Mouse (Mus musculus) hindbrain, embryonic 10.5 days (tissue): ENCODE measurements at regions not wholly inside any gene's neighbourhood (a gene's known extent, or its start where the extent isn't known, plus 50 kb on each side); places are given as distances from the start of the nearest gene placed in this dataset.

ENCODE experiments used
- DNase-seq: peaks from one replicate; pipeline ENCODE4 v3.0.0-alpha.2; 2017; ENCODE audit warnings: low spot score
- H3K27ac ChIP-seq: fragments of 300-500 bp; sonication (generic); 2 replicates; pipeline ENCODE4 v1.5.1; 2016; ENCODE audit warnings: mild to moderate bottlenecking, moderate library complexity
- H3K27me3 ChIP-seq: fragments of 300-500 bp; sonication (generic); 2 replicates; pipeline ENCODE4 v1.6.1; 2016; ENCODE audit warnings: mild to moderate bottlenecking; ENCODE audit not compliant: poor library complexity, insufficient read depth, severe bottlenecking
- H3K36me3 ChIP-seq: fragments of 300-500 bp; sonication (generic); 2 replicates; pipeline ENCODE4 v1.6.1; 2016; ENCODE audit warnings: mild to moderate bottlenecking, moderate library complexity
- H3K4me1 ChIP-seq: fragments of 300-500 bp; sonication (generic); replicated peaks from 2 replicates; pipeline ENCODE4 v1.6.1; 2016; ENCODE audit warnings: mild to moderate bottlenecking
- H3K4me3 ChIP-seq: fragments of 300-500 bp; sonication (generic); 2 replicates; pipeline ENCODE4 v1.5.1; 2016; ENCODE audit warnings: mild to moderate bottlenecking, moderate library complexity
- H3K9me3 ChIP-seq: fragments of 300-500 bp; sonication (generic); 2 replicates; pipeline ENCODE4 v1.6.1; 2016; ENCODE audit warnings: mild to moderate bottlenecking, moderate library complexity
- WGBS: fragments of 180-500 bp; shearing (Covaris S2); methylation state at CpG from one replicate; pipeline ENCODE4 v1.1.7; 2016; 5-methylcytosine and 5-hydroxymethylcytosine counted together

DNA sequence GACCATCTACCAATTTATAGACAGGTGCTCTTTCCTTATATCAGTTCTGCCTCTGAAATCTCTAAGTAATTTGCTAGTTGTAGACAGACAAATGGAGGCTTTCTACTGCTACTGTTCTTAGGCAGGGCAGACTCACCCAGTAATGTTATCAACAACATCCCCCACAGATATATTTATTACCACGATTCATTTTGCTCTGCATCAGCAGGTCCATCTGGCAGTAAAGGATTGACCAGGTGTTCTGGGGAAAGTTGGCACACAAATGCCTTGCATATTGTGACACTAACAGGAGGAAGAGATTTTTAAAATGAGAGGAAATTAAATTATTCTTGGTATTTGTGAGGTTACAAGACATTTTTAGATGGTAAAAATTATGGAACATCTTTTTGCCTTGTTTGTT lies 627.3 kb upstream of the Tmprss15 start:
- WGBS = 86% methylated on average over 1 of the region's 1 CpGs
- DNase-seq = no peak
- no peaks in the 10 kb centered on the region for H3K4me1 ChIP-seq
- H3K9me3 ChIP-seq = no peaks in the 10 kb centered on the region
- no peaks in the 10 kb centered on the region for H3K27me3 ChIP-seq
- no peaks in the 10 kb centered on the region for H3K36me3 ChIP-seq
- H3K4me3 ChIP-seq = no peak overlapping the region
- no peak overlapping the region for H3K27ac ChIP-seq

- Histone ChIP-seq H3K36me3 (no peaks in the 10 kb centered on the region), H3K27ac (no peak overlapping the region), H3K27me3 (no peaks in the 10 kb centered on the region), H3K4me3 (no peak overlapping the region), H3K9me3 (no peaks in the 10 kb centered on the region), H3K4me1 (no peaks in the 10 kb centered on the region)
- no peak for DNase-seq
- 35% methylated on average over 2 of the region's 2 CpGs for WGBS
These were observed 601.5 kb upstream of the Tmprss15 start for GRCm38 (mm10) chr16:79692444-79692843.

DNA sequence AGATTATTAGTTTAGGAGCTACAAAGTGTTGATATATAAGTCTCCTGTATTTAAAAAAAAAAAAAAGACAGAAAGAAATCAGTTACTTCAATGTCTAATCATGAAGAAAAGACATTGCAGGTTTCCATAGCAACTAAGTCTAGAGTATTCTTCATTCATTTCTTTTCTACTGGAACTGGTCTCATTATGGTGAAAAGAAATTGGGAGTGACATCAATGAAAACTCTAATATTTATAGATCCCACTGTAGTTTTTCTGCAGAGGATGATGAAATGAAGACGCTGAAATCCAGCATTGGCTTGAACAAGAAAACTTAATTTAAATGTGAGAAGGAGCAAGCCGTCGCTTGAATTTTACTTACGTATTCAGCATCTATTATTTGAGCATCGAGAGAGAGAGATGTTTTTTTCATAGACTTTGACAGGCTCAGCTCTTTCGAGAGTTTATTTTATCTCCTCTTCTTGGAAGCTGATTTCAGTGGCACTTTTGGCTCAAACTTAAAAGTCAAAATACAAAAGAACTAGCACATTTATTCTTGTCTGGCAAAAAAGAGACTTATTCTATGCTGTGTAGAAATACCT lies 560.4 kb upstream of the Tmprss15 start:
- 84% methylated on average over 6 of the region's 6 CpGs for WGBS
- H3K27me3 ChIP-seq = no peaks in the 10 kb centered on the region
- DNase-seq = no peak
- H3K9me3 ChIP-seq = no peaks in the 10 kb centered on the region
- H3K36me3 ChIP-seq = no peaks in the 10 kb centered on the region
- H3K27ac ChIP-seq = no peak overlapping the region
- H3K4me3 ChIP-seq = no peak overlapping the region
- no peaks in the 10 kb centered on the region for H3K4me1 ChIP-seq

GRCm38 (mm10) chr16:79640898-79641297 lies 550.0 kb upstream of the Tmprss15 start:
- DNase-seq = no peak
- no peaks in the 10 kb centered on the region for H3K9me3 ChIP-seq
- no peak overlapping the region for H3K4me3 ChIP-seq
- no peaks in the 10 kb centered on the region for H3K27me3 ChIP-seq
- H3K27ac ChIP-seq = no peak overlapping the region
- no peaks in the 10 kb centered on the region for H3K36me3 ChIP-seq
- H3K4me1 ChIP-seq = no peaks in the 10 kb centered on the region
- 83% methylated on average over 3 of the region's 3 CpGs for WGBS

DNA sequence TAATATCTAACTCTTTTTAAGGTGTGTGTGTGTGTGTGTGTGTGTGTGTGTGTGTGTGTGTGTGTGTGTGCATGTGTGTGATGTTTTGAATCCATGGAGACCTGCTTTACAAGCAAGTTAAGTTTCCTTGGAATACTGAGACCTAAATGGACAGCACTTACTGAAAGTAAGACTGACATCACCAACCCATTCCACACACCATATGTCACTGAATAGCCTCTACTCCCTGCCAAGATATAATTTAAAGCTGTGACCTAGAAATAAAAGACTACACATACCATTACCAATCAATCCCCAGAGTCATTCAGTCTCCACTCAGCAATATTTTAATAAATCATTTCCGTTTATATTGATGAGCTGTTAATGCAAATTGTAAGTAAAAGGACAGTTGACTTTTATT lies 536.2 kb upstream of the Tmprss15 start:
- Histone ChIP-seq H3K27me3 (no peaks in the 10 kb centered on the region), H3K4me1 (no peaks in the 10 kb centered on the region), H3K27ac (no peak overlapping the region), H3K36me3 (no peaks in the 10 kb centered on the region), H3K4me3 (no peak overlapping the region), H3K9me3 (no peaks in the 10 kb centered on the region)
- WGBS = 81% methylated on average over 1 of the region's 1 CpGs
- no peak for DNase-seq

DNA sequence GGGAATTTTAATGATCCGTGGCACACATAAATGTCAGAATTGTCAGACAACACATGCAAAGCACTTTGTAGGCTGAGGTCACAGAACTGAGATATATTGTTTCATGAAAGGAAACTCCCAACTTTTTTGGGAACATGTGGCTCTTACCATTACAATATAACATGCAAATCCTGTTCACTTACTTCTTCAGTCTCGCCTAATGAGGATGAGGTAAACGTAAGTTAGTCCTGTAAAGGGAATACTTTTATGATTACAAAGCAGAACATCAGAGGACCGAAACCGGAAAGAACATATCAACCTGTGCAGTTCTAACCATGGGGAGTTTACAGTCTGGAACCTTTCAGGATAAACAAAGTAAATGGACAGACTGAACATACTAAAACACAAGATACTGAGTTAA lies 520.1 kb upstream of the Tmprss15 start:
- H3K4me3 ChIP-seq = no peak overlapping the region
- no peaks in the 10 kb centered on the region for H3K27me3 ChIP-seq
- H3K4me1 ChIP-seq = no peaks in the 10 kb centered on the region
- 87% methylated on average over 5 of the region's 5 CpGs for WGBS
- no peaks in the 10 kb centered on the region for H3K36me3 ChIP-seq
- no peak for DNase-seq
- no peaks in the 10 kb centered on the region for H3K9me3 ChIP-seq
- no peak overlapping the region for H3K27ac ChIP-seq

DNA sequence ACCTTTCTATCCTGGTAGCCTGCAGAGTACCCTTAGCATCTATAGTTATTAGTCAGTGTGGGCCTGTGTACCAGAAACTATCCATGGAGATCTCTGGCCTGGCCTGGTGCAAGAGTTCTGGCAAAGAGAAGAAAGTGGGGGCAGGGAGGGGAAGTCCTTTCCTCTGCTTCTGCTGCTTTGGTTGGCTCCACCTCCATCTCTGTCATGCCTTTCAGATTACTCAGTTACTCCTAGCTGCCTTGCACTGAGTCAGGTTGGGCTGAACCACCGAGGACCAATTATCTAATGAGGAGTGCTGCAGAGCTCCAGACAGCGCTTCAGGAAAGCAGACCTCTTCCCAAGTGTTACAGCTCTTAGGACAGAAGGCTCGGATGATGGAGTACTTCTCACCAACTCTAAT lies 500.0 kb upstream of the Tmprss15 start:
- H3K27ac ChIP-seq = no peak overlapping the region
- 78% methylated on average over 3 of the region's 3 CpGs for WGBS
- DNase-seq = no peak
- H3K9me3 ChIP-seq = no peaks in the 10 kb centered on the region
- H3K27me3 ChIP-seq = no peaks in the 10 kb centered on the region
- no peak overlapping the region for H3K4me3 ChIP-seq
- H3K4me1 ChIP-seq = no peaks in the 10 kb centered on the region
- H3K36me3 ChIP-seq = no peaks in the 10 kb centered on the region

- DNase-seq = no peak
- no peaks in the 10 kb centered on the region for H3K27me3 ChIP-seq
- no peak overlapping the region for H3K4me3 ChIP-seq
- no peaks in the 10 kb centered on the region for H3K36me3 ChIP-seq
- H3K27ac ChIP-seq = no peak overlapping the region
- 0 out of 2 replicates have a peak, but pooled peaks cover 2% of the 10 kb centered on the region for H3K9me3 ChIP-seq
- no peaks in the 10 kb centered on the region for H3K4me1 ChIP-seq
These were observed 494.8 kb upstream of the Tmprss15 start for GRCm38 (mm10) chr16:79585745-79586144.

GRCm38 (mm10) chr16:79570867-79571266 lies 480.0 kb upstream of the Tmprss15 start:
- Histone ChIP-seq H3K27me3 (no peaks in the 10 kb centered on the region), H3K4me1 (no peaks in the 10 kb centered on the region), H3K4me3 (no peak overlapping the region), H3K27ac (no peak overlapping the region), H3K9me3 (no peaks in the 10 kb centered on the region), H3K36me3 (no peaks in the 10 kb centered on the region)
- no peak for DNase-seq
- 91% methylated on average over 2 of the region's 2 CpGs for WGBS

DNA sequence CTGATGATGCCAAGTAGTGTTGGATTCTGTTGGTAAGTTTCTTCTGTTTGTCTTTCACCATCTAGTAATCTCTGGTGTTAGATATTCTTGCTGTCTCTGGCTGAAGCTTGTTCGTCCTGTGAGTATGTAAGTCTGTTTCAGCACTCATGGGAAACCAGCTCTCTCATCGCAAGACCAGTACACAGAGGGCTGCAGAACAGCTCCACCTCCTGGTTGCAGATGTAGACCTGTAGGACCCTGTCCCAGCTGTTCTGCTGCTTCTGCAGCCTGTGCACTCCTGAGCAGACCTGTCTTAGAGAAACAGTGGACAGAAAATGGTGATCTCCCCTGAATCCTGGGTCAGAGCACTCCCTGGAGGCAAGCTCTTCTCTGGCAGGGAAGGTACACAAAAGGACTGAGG lies 443.5 kb upstream of the Tmprss15 start:
- no peaks in the 10 kb centered on the region for H3K9me3 ChIP-seq
- H3K27ac ChIP-seq = no peak overlapping the region
- H3K36me3 ChIP-seq = no peaks in the 10 kb centered on the region
- peak; percentile 4 for DNase-seq
- WGBS = 66% methylated on average over 2 of the region's 2 CpGs
- H3K4me3 ChIP-seq = no peak overlapping the region
- no peaks in the 10 kb centered on the region for H3K27me3 ChIP-seq
- H3K4me1 ChIP-seq = no peaks in the 10 kb centered on the region

DNA sequence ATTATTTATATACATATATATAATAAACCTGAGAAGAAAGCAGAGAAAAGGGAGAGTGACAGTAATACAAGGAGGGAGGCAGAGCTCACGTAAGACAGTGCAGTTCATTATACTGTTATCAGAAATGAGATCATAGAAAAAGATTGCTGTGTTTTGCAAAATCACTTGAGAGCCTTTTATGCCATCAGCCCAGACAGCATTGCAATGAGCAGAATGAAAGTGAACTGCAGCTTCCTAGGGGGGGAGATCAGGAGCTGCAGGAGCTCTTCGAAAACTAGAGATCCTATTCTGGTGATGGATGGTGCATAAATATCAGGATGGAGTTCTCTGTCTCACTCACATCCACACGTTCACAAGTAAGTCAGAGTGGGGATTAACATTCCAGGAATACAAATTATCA lies 401.6 kb upstream of the Tmprss15 start:
- Histone ChIP-seq H3K4me3 (no peak overlapping the region), H3K36me3 (no peaks in the 10 kb centered on the region), H3K27ac (no peak overlapping the region), H3K27me3 (no peaks in the 10 kb centered on the region), H3K9me3 (no peaks in the 10 kb centered on the region), H3K4me1 (no peaks in the 10 kb centered on the region)
- no peak for DNase-seq
- WGBS = 75% methylated on average over 3 of the region's 3 CpGs

DNA sequence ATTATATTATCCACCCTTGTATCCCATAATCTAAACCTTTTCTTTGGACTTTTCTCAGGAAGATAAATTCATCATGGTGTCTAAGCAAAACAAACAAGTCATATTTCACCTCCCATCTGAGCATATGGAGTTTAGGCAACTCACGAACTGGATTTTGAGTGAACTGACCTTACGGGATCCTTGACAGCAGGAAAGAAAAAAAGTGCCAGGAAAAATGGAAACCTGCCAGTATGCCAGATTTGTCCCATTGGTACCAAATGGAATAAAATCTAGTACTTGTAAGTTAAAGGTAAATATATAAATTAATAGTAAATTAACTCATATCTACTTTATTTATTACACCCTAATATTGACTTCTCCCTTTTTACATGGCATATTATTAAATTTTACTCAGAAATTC lies 360.0 kb upstream of the Tmprss15 start:
- no peak for DNase-seq
- no peaks in the 10 kb centered on the region for H3K36me3 ChIP-seq
- H3K27ac ChIP-seq = no peak overlapping the region
- WGBS = 86% methylated on average over 2 of the region's 2 CpGs
- no peaks in the 10 kb centered on the region for H3K9me3 ChIP-seq
- H3K4me1 ChIP-seq = no peaks in the 10 kb centered on the region
- no peak overlapping the region for H3K4me3 ChIP-seq
- no peaks in the 10 kb centered on the region for H3K27me3 ChIP-seq

GRCm38 (mm10) chr16:79449732-79450131 lies 358.8 kb upstream of the Tmprss15 start:
- 49% methylated on average over 1 of the region's 1 CpGs for WGBS
- H3K27ac ChIP-seq = no peak overlapping the region
- no peaks in the 10 kb centered on the region for H3K36me3 ChIP-seq
- no peaks in the 10 kb centered on the region for H3K27me3 ChIP-seq
- no peaks in the 10 kb centered on the region for H3K9me3 ChIP-seq
- DNase-seq = peak; percentile 4
- H3K4me3 ChIP-seq = no peak overlapping the region
- H3K4me1 ChIP-seq = no peaks in the 10 kb centered on the region

DNA sequence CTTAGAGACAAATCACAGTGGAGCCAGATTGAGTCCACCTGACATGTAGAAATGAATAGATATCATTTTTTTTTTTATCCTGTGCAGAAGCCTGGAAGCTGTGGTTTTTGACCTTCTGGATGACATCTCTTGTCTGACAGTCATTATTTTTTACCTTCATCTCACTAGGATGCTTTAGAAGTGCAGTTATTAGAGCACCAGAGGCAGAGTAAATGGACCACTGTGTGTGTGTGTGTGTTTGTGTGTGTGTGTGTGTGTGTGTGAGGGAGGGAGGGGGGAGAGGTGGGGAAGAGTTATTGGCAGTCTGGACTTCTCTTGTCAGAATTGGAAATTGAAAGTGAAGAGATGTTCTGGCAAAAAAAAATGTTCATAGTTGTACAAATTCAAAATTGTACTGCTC lies 316.5 kb upstream of the Tmprss15 start:
- no peaks in the 10 kb centered on the region for H3K27me3 ChIP-seq
- no peak for DNase-seq
- no peaks in the 10 kb centered on the region for H3K36me3 ChIP-seq
- H3K4me1 ChIP-seq = no peaks in the 10 kb centered on the region
- H3K4me3 ChIP-seq = no peak overlapping the region
- H3K9me3 ChIP-seq = no peaks in the 10 kb centered on the region
- H3K27ac ChIP-seq = no peak overlapping the region
